Mouse (Mus musculus) MEL (cell line): ENCODE measurements around the gene Tbl1x. TPM values are rescaled to one million over a fixed set of nuclear protein-coding genes. Genes with fewer than 3 reads are reported as not detected.
"Not testable (repeated sequence)": the region's sequence is repeated elsewhere in the genome, so short reads cannot be mapped to it uniquely, and the experiment has no call there.

ENCODE experiments used
- DNase-seq: peaks from one replicate; pipeline ENCODE4 v3.0.0; 2011; ENCODE audit warnings: low read depth, low spot score
- H3K27ac ChIP-seq: 2 replicates; pipeline ENCODE4 v1.5.1; 2012; ENCODE audit warnings: low read depth, mild to moderate bottlenecking, control low read depth, low read length, moderate library complexity; ENCODE audit not compliant: control insufficient read depth
- H3K27me3 ChIP-seq, 2 experiments: fragments of 150-350 bp in 1 of 2; sonication (generic) in 1 of 2; 2 replicates each; pipeline ENCODE4 v1.6.1; 2012; ENCODE audit warnings: low read length in 2 of 2, mild to moderate bottlenecking in 2 of 2, improper control_type of control experiment in 1 of 2, moderate library complexity in 1 of 2; ENCODE audit not compliant: insufficient read depth in 2 of 2, control insufficient read depth in 1 of 2
- H3K36me3 ChIP-seq, 2 experiments: 2 replicates each; pipeline ENCODE4 v1.6.1; 2012 to 2014; ENCODE audit warnings: low read length in 2 of 2, improper control_type of control experiment in 1 of 2, inconsistent platforms in 1 of 2, mild to moderate bottlenecking in 1 of 2; ENCODE audit not compliant: insufficient read depth in 2 of 2, control insufficient read depth in 1 of 2
- H3K4me1 ChIP-seq, 2 experiments: fragments of 150-350 bp in 1 of 2; sonication (generic) in 1 of 2; 2 replicates each; pipeline ENCODE4 v1.6.1; 2012; ENCODE audit warnings: low read length in 2 of 2, improper control_type of control experiment in 1 of 2, mild to moderate bottlenecking in 1 of 2; ENCODE audit not compliant: insufficient read depth in 2 of 2, control insufficient read depth in 1 of 2
- H3K4me3 ChIP-seq, 2 experiments: fragments of 150-350 bp in 1 of 2; sonication (generic) in 1 of 2; 2 replicates each; pipeline ENCODE4 v1.5.1; 2012; ENCODE audit warnings: low read depth in 2 of 2, low read length in 2 of 2, mild to moderate bottlenecking in 2 of 2, moderate library complexity in 2 of 2, control low read depth in 1 of 2, improper control_type of control experiment in 1 of 2; ENCODE audit not compliant: control insufficient read depth in 1 of 2, insufficient read depth in 1 of 2
- H3K79me2 ChIP-seq: 2 replicates; pipeline ENCODE4 v1.6.1; 2012; ENCODE audit warnings: mild to moderate bottlenecking, low read length, moderate library complexity; ENCODE audit not compliant: control insufficient read depth, poor library complexity, insufficient read depth
- H3K9ac ChIP-seq: 2 replicates; pipeline ENCODE4 v1.6.1; 2012; ENCODE audit warnings: low read depth, mild to moderate bottlenecking, control low read depth, low read length, moderate library complexity; ENCODE audit not compliant: control insufficient read depth, poor library complexity, severe bottlenecking
- H3K9me3 ChIP-seq: fragments of 150-350 bp; sonication (generic); replicated peaks from 2 replicates; pipeline ENCODE4 v1.6.1; 2012; ENCODE audit warnings: mild to moderate bottlenecking, low read length, improper control_type of control experiment, moderate library complexity; ENCODE audit not compliant: insufficient read depth
- CHD1 ChIP-seq: IDR thresholded peaks from 2 replicates; pipeline ENCODE4 v1.6.1; 2012; ENCODE audit warnings: low read depth, mild to moderate bottlenecking, inconsistent platforms, low read length, improper control_type of control experiment
- CHD2 ChIP-seq: IDR thresholded peaks from 2 replicates; pipeline ENCODE4 v1.6.1; 2011; ENCODE audit warnings: low read length, improper control_type of control experiment
- CTCF ChIP-seq, 3 experiments: IDR thresholded peaks in 2 of 3; conservative IDR thresholded peaks in 1 of 3; 2 replicates each; pipeline ENCODE4 v1.5.1; 2011 to 2012; ENCODE audit warnings: low read length in 3 of 3, low read depth in 2 of 3, mild to moderate bottlenecking in 2 of 3, improper control_type of control experiment in 1 of 3, inconsistent platforms in 1 of 3, mixed read lengths in 1 of 3, moderate library complexity in 1 of 3; ENCODE audit not compliant: control insufficient read depth in 1 of 3, insufficient read depth in 1 of 3, poor library complexity in 1 of 3, severe bottlenecking in 1 of 3
- E2F4 ChIP-seq: IDR thresholded peaks from 2 replicates; pipeline ENCODE4 v1.6.1; 2011; ENCODE audit warnings: low read depth, low read length, improper control_type of control experiment, borderline replicate concordance
- ELF1 ChIP-seq: IDR thresholded peaks from 2 replicates; pipeline ENCODE4 v1.6.1; 2014; ENCODE audit warnings: low read depth, mild to moderate bottlenecking, inconsistent platforms, low read length, improper control_type of control experiment, moderate library complexity
- EP300 ChIP-seq, 2 experiments: IDR thresholded peaks; 2 replicates each; pipeline ENCODE4 v1.6.1; 2011; ENCODE audit warnings: improper control_type of control experiment in 2 of 2, low read length in 2 of 2, low read depth in 1 of 2, mild to moderate bottlenecking in 1 of 2
- ETS1 ChIP-seq: IDR thresholded peaks from 2 replicates; pipeline ENCODE4 v1.6.1; 2012; ENCODE audit warnings: low read depth, mild to moderate bottlenecking, inconsistent platforms, low read length, improper control_type of control experiment, moderate library complexity
- GABPA ChIP-seq: IDR thresholded peaks from 2 replicates; pipeline ENCODE4 v1.6.1; 2012; ENCODE audit warnings: low read depth, mild to moderate bottlenecking, inconsistent platforms, low read length, improper control_type of control experiment, moderate library complexity
- GATA1 ChIP-seq: IDR thresholded peaks from 2 replicates; pipeline ENCODE4 v1.6.1; 2011; ENCODE audit warnings: low read depth, low read length, improper control_type of control experiment
- JUND ChIP-seq: IDR thresholded peaks from 2 replicates; pipeline ENCODE4 v1.6.1; 2011; ENCODE audit warnings: low read depth, mild to moderate bottlenecking, improper control_type of control experiment, low read length
- KAT2A ChIP-seq: conservative IDR thresholded peaks from 2 replicates; pipeline ENCODE4 v1.6.1; 2012; ENCODE audit warnings: low read depth, low read length, improper control_type of control experiment, inconsistent platforms
- MAZ ChIP-seq: IDR thresholded peaks from 2 replicates; pipeline ENCODE4 v1.6.1; 2012; ENCODE audit warnings: low read depth, mild to moderate bottlenecking, inconsistent platforms, low read length, improper control_type of control experiment
- MEF2A ChIP-seq: IDR thresholded peaks from 2 replicates; pipeline ENCODE4 v1.6.1; 2014; ENCODE audit warnings: low read depth, mild to moderate bottlenecking, inconsistent platforms, low read length, improper control_type of control experiment; ENCODE audit not compliant: poor library complexity, insufficient replicate concordance, severe bottlenecking; ENCODE audit errors: extremely low read depth
- NELFE ChIP-seq: IDR thresholded peaks from 2 replicates; pipeline ENCODE4 v1.6.1; 2011; ENCODE audit warnings: low read depth, low read length, improper control_type of control experiment
- NRF1 ChIP-seq: IDR thresholded peaks from 2 replicates; pipeline ENCODE4 v1.6.1; 2014; ENCODE audit warnings: low read depth, mild to moderate bottlenecking, inconsistent platforms, low read length, improper control_type of control experiment, moderate library complexity; ENCODE audit not compliant: poor library complexity, insufficient read depth, severe bottlenecking
- POLR2AphosphoS2 ChIP-seq: IDR thresholded peaks from 2 replicates; pipeline ENCODE4 v1.6.1; 2011; ENCODE audit warnings: low read length, improper control_type of control experiment
- POLR2AphosphoS5 ChIP-seq: IDR thresholded peaks from 2 replicates; pipeline ENCODE4 v1.6.1; 2012; ENCODE audit warnings: low read depth, borderline replicate concordance, mild to moderate bottlenecking, inconsistent platforms, low read length, moderate library complexity, mixed read lengths
- RCOR1 ChIP-seq: IDR thresholded peaks from 2 replicates; pipeline ENCODE4 v1.6.1; 2012; ENCODE audit warnings: low read depth, mild to moderate bottlenecking, inconsistent platforms, low read length, improper control_type of control experiment
- TAL1 ChIP-seq: IDR thresholded peaks from 2 replicates; pipeline ENCODE4 v1.6.1; 2012; ENCODE audit warnings: mild to moderate bottlenecking, inconsistent platforms, low read length, moderate library complexity, mixed read lengths
- TCF12 ChIP-seq: IDR thresholded peaks from 2 replicates; pipeline ENCODE4 v1.6.1; 2014; ENCODE audit warnings: low read depth, mild to moderate bottlenecking, inconsistent platforms, low read length, improper control_type of control experiment, moderate library complexity
- USF2 ChIP-seq, 2 experiments: IDR thresholded peaks; 2 replicates each; pipeline ENCODE4 v1.6.1; 2011 to 2012; ENCODE audit warnings: improper control_type of control experiment in 2 of 2, low read length in 2 of 2, borderline replicate concordance in 1 of 2, inconsistent platforms in 1 of 2, low read depth in 1 of 2, mild to moderate bottlenecking in 1 of 2; ENCODE audit not compliant: insufficient read depth in 1 of 2
- ZKSCAN1 ChIP-seq: IDR thresholded peaks from 2 replicates; pipeline ENCODE4 v1.6.1; 2012; ENCODE audit warnings: low read depth, mild to moderate bottlenecking, inconsistent platforms, low read length, improper control_type of control experiment, moderate library complexity
- ZMIZ1 ChIP-seq: IDR thresholded peaks from 2 replicates; pipeline ENCODE4 v1.6.1; 2012; ENCODE audit warnings: low read depth, mild to moderate bottlenecking, inconsistent platforms, low read length, improper control_type of control experiment, moderate library complexity
- ZNF384 ChIP-seq: IDR thresholded peaks from 2 replicates; pipeline ENCODE4 v1.6.1; 2012; ENCODE audit warnings: low read depth, mild to moderate bottlenecking, inconsistent platforms, low read length, improper control_type of control experiment
- polyA plus RNA-seq, 2 experiments: library from polyadenylated mRNA; stranded (reverse) in 1 of 2; unstranded in 1 of 2; fragments of >175 nt in 1 of 2; fragments of >200 nt in 1 of 2; gene quantifications; 2 replicates each; pipeline versions ENCODE4 v1.2.1 to v1.2.4; 2012; ENCODE audit warnings: low replicate concordance in 2 of 2, low read depth in 1 of 2; ENCODE audit not compliant: insufficient read length in 2 of 2, insufficient read depth in 1 of 2, missing spikeins in 1 of 2
- total RNA-seq: library from RNA; depleted of rRNA; stranded (reverse); fragments of 300-350 nt; gene quantifications from 2 replicates; pipeline ENCODE4 v1.2.3, GENCODE M21; 2012

The Tbl1x gene
- total and polyA plus RNA-seq, 3 experiments = 17.1 to 42.5 (median 27.6) TPM

- TF ChIP-seq POLR2AphosphoS5 = no peak
- H3K4me1 ChIP-seq = peaks cover under 1 to 5% of the 10 kb centered on the region in 2 experiments; a peak in 3 of 4 replicates
- no peaks in the 10 kb centered on the region for H3K27me3 ChIP-seq
- H3K9me3 ChIP-seq = no peaks in the 10 kb centered on the region
- no peaks in the 10 kb centered on the region; the same call in 1 of the 2 replicates for H3K79me2 ChIP-seq
- peaks cover 0 to 4% of the 10 kb centered on the region in 2 experiments; a peak in 3 of 4 replicates for H3K36me3 ChIP-seq
- H3K9ac ChIP-seq = no peak overlapping the region
- no peak overlapping the region for H3K4me3 ChIP-seq
- no peak for DNase-seq
- H3K27ac ChIP-seq = no peak overlapping the region
Measured at GRCm38 (mm10) chrX:77533922-77534321, 23.1 kb downstream of the Tbl1x start.

- not testable (repeated sequence) for H3K9ac ChIP-seq, H3K9me3 ChIP-seq, H3K27ac ChIP-seq, H3K27me3 ChIP-seq, H3K79me2 ChIP-seq, H3K4me3 ChIP-seq, H3K4me1 ChIP-seq, DNase-seq
- H3K36me3 ChIP-seq = peaks cover 0 to 25% of the 10 kb centered on the region in 2 experiments; a peak in 2 of 4 replicates
- TF ChIP-seq MEF2A = 0 out of 2 replicates have a peak, but pooled peaks have one; percentile 27
- TF ChIP-seq ETS1 = 0 out of 2 replicates have a peak, but pooled peaks have one; percentile 33
- TF ChIP-seq RCOR1 = peak; percentile 50; the same call in 1 of the 2 replicates
- peak; percentile 52 for TF ChIP-seq GATA1
- TF ChIP-seq EP300 (IDR thresholded peaks at IDR 0.05; ENCODE audit: low read depth in 1 of 2, low read length in 2 of 2) = peak in 1 of 2 experiments; percentile 12; a peak in 1 of 4 replicates
Measured at GRCm38 (mm10) chrX:77539770-77540169, 29.0 kb downstream of the Tbl1x start.

GRCm38 (mm10) chrX:77544003-77544402 is 33.2 kb downstream of the Tbl1x start:
- H3K4me3 ChIP-seq = no peak overlapping the region
- no peak overlapping the region for H3K9ac ChIP-seq
- peaks cover 0 to 29% of the 10 kb centered on the region in 2 experiments; a peak in 2 of 4 replicates for H3K36me3 ChIP-seq
- peaks cover 7 to 12% of the 10 kb centered on the region in 2 experiments; a peak in 3 of 4 replicates for H3K4me1 ChIP-seq
- TF ChIP-seq TAL1 (no peak), JUND (no peak), ZNF384 (no peak), GABPA (no peak), KAT2A (no peak), ZMIZ1 (no peak), E2F4 (no peak), POLR2AphosphoS2 (no peak), NELFE (no peak), CHD2 (no peak), MAZ (no peak), NRF1 (no peak), ZKSCAN1 (no peak), CTCF (IDR thresholded peaks at IDR 0.05 in 2 of 3, conservative IDR thresholded peaks at IDR 0.05 in 1 of 3; ENCODE audit: control insufficient read depth in 1 of 3, insufficient read depth in 1 of 3, low read depth in 2 of 3, low read length in 3 of 3, poor library complexity in 1 of 3, severe bottlenecking in 1 of 3) (no peak), RCOR1 (no peak), ETS1 (no peak), USF2 (IDR thresholded peaks at IDR 0.05; ENCODE audit: borderline replicate concordance in 1 of 2, insufficient read depth in 1 of 2, low read depth in 1 of 2, low read length in 2 of 2) (no peak), TCF12 (no peak), CHD1 (no peak), ELF1 (no peak)
- no peaks in the 10 kb centered on the region for H3K9me3 ChIP-seq
- H3K27ac ChIP-seq = no peak overlapping the region
- no peaks in the 10 kb centered on the region for H3K27me3 ChIP-seq
- no peak for DNase-seq
- peaks cover 14% of the 10 kb centered on the region for H3K79me2 ChIP-seq
